In the genomic region with DNA sequence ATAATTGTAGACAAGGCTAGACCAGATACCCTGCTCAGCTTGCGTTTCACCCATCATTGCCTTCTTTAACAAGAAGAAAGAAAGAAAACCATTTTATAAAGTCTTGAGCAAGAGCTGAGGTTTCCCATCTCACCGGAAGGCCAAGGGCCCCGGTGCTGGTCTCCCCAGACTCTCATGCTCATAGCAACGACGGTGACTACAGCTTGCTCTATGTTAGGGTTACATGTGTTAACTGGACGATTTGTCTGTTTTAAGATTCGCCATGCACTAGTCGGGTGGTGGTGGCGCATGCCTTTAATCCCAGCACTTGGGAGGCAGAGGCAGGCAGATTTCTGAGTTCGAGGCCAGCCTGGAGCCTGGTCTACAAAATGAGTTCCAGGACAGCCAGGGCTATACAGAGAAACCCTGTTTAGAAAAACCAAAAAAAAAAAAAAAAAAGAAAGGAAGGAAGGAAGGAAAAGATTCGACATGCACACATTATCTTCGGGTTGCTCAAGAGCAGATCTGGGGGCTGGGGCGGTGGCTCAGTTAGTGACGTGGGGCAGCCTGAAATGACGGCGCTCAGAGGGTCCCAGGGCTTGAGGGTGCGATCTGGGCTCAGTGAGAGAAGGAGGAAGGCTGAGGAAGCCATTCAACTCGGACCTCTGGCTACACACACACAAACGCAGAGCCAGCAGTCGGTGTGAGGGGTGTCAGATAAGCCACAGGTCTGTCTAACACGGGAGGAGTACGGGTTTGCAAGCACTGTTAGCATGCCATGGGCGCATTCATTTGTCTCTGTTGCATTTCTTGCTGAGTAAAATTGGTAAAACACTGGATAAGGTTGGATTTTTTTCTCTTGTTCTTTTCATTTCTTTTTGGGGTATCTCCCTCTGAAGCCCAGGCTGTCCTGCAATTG, we compare ENCODE assay signal across 8 mouse cellular contexts. TPM values are rescaled to one million over a fixed set of nuclear protein-coding genes. Genes with fewer than 3 reads are reported as not detected.
DNase-seq lines count a peak whose midpoint lies in the region; ATAC-seq and TF ChIP-seq lines count a peak whose summit lies in the region.

No protein-coding gene starts in this region.

- H3K36me3 ChIP-seq in lung, embryonic 15.5 days = 0 out of 2 replicates have a peak, but pooled peaks cover 6% of the 10 kb centered on the region
- peaks cover 46% of the 10 kb centered on the region for H3K36me3 ChIP-seq in forebrain, embryonic 12.5 days (replicated peaks)
- peaks cover 3% of the 10 kb centered on the region; the same call in 1 of the 2 replicates for H3K36me3 ChIP-seq in liver, adult 2 months (ENCODE audit: control insufficient read depth, insufficient read depth, low read length)
- H3K36me3 ChIP-seq in small intestine, adult 2 months (ENCODE audit: control insufficient read depth, insufficient read depth, low read length) = no peaks in the 10 kb centered on the region

- H3K79me2 ChIP-seq in liver, adult 2 months (ENCODE audit: control insufficient read depth, insufficient read depth, low read length) = peaks cover 37% of the 10 kb centered on the region

- 0 out of 2 replicates have a peak overlapping the region, but pooled peaks have one; percentile 6 for H3K27ac ChIP-seq in lung, embryonic 15.5 days
- H3K27ac ChIP-seq in forebrain, embryonic 12.5 days = peak overlapping the region; percentile 27; the same call in 1 of the 2 replicates
- H3K27ac ChIP-seq in liver, adult 2 months (replicated peaks; ENCODE audit: insufficient read depth, low read depth, low read length) = peak overlapping the region; percentile 87
- peak overlapping the region; percentile 41 for H3K27ac ChIP-seq in small intestine, adult 2 months (ENCODE audit: insufficient read depth, low read depth, low read length)

- TF ChIP-seq CTCF in liver, adult 2 months (IDR thresholded peaks at IDR 0.05; ENCODE audit: low read depth, low read length) = no peak
- TF ChIP-seq CTCF in small intestine, adult 2 months (IDR thresholded peaks at IDR 0.05; ENCODE audit: extremely low read depth, insufficient read length, insufficient replicate concordance, low read depth, low read length) = no peak

- no peak for ATAC-seq in lung, embryonic 15.5 days (ENCODE audit: borderline replicate concordance, extremely low read depth, low FRiP score, low TSS enrichment)
- no peak for ATAC-seq in forebrain, embryonic 12.5 days (ENCODE audit: low FRiP score)

- no peaks in the 10 kb centered on the region for H3K9me3 ChIP-seq in lung, embryonic 15.5 days
- H3K9me3 ChIP-seq in forebrain, embryonic 12.5 days = no peaks in the 10 kb centered on the region

- peaks cover 22% of the 10 kb centered on the region for H3K4me1 ChIP-seq in lung, embryonic 15.5 days
- peaks cover 29% of the 10 kb centered on the region for H3K4me1 ChIP-seq in forebrain, embryonic 12.5 days
- H3K4me1 ChIP-seq in liver, adult 2 months (ENCODE audit: control insufficient read depth, insufficient read depth, low read length) = peaks cover 34% of the 10 kb centered on the region
- H3K4me1 ChIP-seq in small intestine, adult 2 months (ENCODE audit: control insufficient read depth, insufficient read depth, insufficient read length, low read length) = peaks cover 25% of the 10 kb centered on the region

- H3K27me3 ChIP-seq in lung, embryonic 15.5 days = no peaks in the 10 kb centered on the region
- H3K27me3 ChIP-seq in forebrain, embryonic 12.5 days = no peaks in the 10 kb centered on the region
- no peaks in the 10 kb centered on the region for H3K27me3 ChIP-seq in liver, adult 2 months (ENCODE audit: control insufficient read depth, insufficient read depth, low read length)
- no peaks in the 10 kb centered on the region for H3K27me3 ChIP-seq in small intestine, adult 2 months (ENCODE audit: control insufficient read depth, insufficient read depth, low read length)

- H3K9ac ChIP-seq in lung, embryonic 15.5 days = 0 out of 2 replicates have a peak overlapping the region, but pooled peaks have one; percentile 21
- peak overlapping the region; percentile 79 for H3K9ac ChIP-seq in forebrain, embryonic 12.5 days
- H3K9ac ChIP-seq in liver, adult 2 months (ENCODE audit: low read depth, low read length) = peak overlapping the region; percentile 93

- peak overlapping the region; percentile 68 for H3K4me2 ChIP-seq in lung, embryonic 15.5 days
- H3K4me2 ChIP-seq in forebrain, embryonic 12.5 days = peak overlapping the region; percentile 59

- H3K4me3 ChIP-seq in lung, embryonic 15.5 days = peak overlapping the region; percentile 64
- H3K4me3 ChIP-seq in forebrain, embryonic 12.5 days (replicated peaks) = peak overlapping the region; percentile 75
- peak overlapping the region; percentile 82 for H3K4me3 ChIP-seq in liver, adult 2 months (ENCODE audit: insufficient read depth, low read depth, low read length)
- H3K4me3 ChIP-seq in small intestine, adult 2 months (ENCODE audit: low read depth, low read length) = peak overlapping the region; percentile 87

- TF ChIP-seq POLR2A in liver, adult 2 months (IDR thresholded peaks at IDR 0.05; ENCODE audit: extremely low read depth, insufficient read depth, low read length) = no peak
- no peak for TF ChIP-seq POLR2A in small intestine, adult 2 months (IDR thresholded peaks at IDR 0.05; ENCODE audit: low read depth, low read length)

- WGBS in lung, embryonic 15.5 days = 46% methylated on average over 23 of the region's 23 CpGs
- WGBS in forebrain, embryonic 12.5 days = 90% methylated on average over 23 of the region's 23 CpGs
- WGBS in liver, adult 2 months = 19% methylated on average over 23 of the region's 23 CpGs
- WGBS in small intestine, adult 2 months = 40% methylated on average over 23 of the region's 23 CpGs

- no peak for DNase-seq in lung, adult 18-20 months
- DNase-seq in liver, adult 2 months (ENCODE audit: extremely low read depth, low read depth, low spot score) = no peak
- no peak for DNase-seq in embryo, embryonic 11 days
- no peak for DNase-seq in left cerebral cortex, postnatal 10 days (ENCODE audit: extremely low spot score in 1 of 2, low spot score in 2 of 2)
- no peak for DNase-seq in layer of hippocampus, adult 8-10 months (ENCODE audit: low spot score in 2 of 2)

- intact Hi-C loops in left cerebral cortex, postnatal 10 days (cut with DNase I) = no loop called here

RNA-seq across cellular contexts. Expression of gene Ldlr, which starts 2.2 kb away (rescaled TPM):
- 38.9 and 39.5 TPM in 2 replicates for polyA plus RNA-seq in lung, embryonic 15.5 days (2015; fragmentation: Nextera tagmentation; extraction: Ambion mirVana)
- polyA plus RNA-seq in forebrain, embryonic 12.5 days (2016; fragmentation: Nextera tagmentation; extraction: Ambion mirVana) = 34.1 and 40.3 TPM in 2 replicates
- 61.4 and 82.8 TPM in 2 replicates for total RNA-seq in liver, adult 2 months (2014; rRNA removed)
- 105 and 116 TPM in 2 replicates for polyA plus RNA-seq in liver, adult 2 months (2012; rRNA removed)
- polyA plus RNA-seq in small intestine, adult 2 months (2012; rRNA removed) = 37.2 and 58.9 TPM in 2 replicates
- total RNA-seq in left cerebral cortex, postnatal 10 days (2021) = 10 to 100 TPM; 17.2 to 19.2 TPM
- 10 to 100 TPM; 16.7 to 38.7 (median 26.4) TPM for total RNA-seq in layer of hippocampus, adult 8-10 months (2022)

RNA-seq across cellular contexts. Expression of gene Spc24, which starts 34.6 kb away (rescaled TPM):
- polyA plus RNA-seq in lung, embryonic 15.5 days (2015; fragmentation: Nextera tagmentation; extraction: Ambion mirVana) = 154 TPM in 2 replicates
- 112 and 118 TPM in 2 replicates for polyA plus RNA-seq in forebrain, embryonic 12.5 days (2016; fragmentation: Nextera tagmentation; extraction: Ambion mirVana)
- total RNA-seq in liver, adult 2 months (2014; rRNA removed) = 15.3 and 17.9 TPM in 2 replicates
- polyA plus RNA-seq in liver, adult 2 months (2012; rRNA removed) = 11.6 and 14.4 TPM in 2 replicates
- 11.0 and 22.6 TPM in 2 replicates for polyA plus RNA-seq in small intestine, adult 2 months (2012; rRNA removed)
- total RNA-seq in left cerebral cortex, postnatal 10 days (2021) = 1 to 10 TPM; 2.9 to 3.5 TPM
- total RNA-seq in layer of hippocampus, adult 8-10 months (2022) = 1 to 10 TPM in 2 of 4 experiments, under 1 TPM in 2; 0.45 to 4.3 (median 2.1) TPM

Comparison
In these comparisons a context has a peak if more than half of its experiments do, and no peak if none do; other contexts are left out.
1. H3K27ac ChIP-seq: peak in every context shown above with its lines; median percentile 87 in liver, adult 2 months; 41 in small intestine, adult 2 months; 27 in forebrain, embryonic 12.5 days; 6 in lung, embryonic 15.5 days.
2. H3K9ac ChIP-seq: peak in every context shown above with its lines; median percentile 93 in liver, adult 2 months; 79 in forebrain, embryonic 12.5 days; 21 in lung, embryonic 15.5 days.